Mouse (Mus musculus) CH12.LX (cell line): ENCODE data around the gene Rgs7. TPM values are rescaled to one million over a fixed set of nuclear protein-coding genes. Genes with fewer than 3 reads are reported as not detected.

Experiments used
- DNase-seq: peaks from one replicate; pipeline ENCODE4 v3.0.0-alpha.2; 2013; ENCODE audit errors: extremely low read depth
- H3K27ac ChIP-seq: 2 replicates; pipeline ENCODE4 v1.5.1; 2012; ENCODE audit warnings: low read depth, mild to moderate bottlenecking, control low read depth, moderate library complexity; ENCODE audit not compliant: insufficient read depth
- H3K27me3 ChIP-seq: replicated peaks from 2 replicates; pipeline ENCODE3; 2012; ENCODE audit warnings: inconsistent platforms
- H3K36me3 ChIP-seq, 2 experiments: replicated peaks in 1 of 2; 2 replicates each; pipeline versions ENCODE3 to v1.6.1; 2012; ENCODE audit warnings: inconsistent platforms in 1 of 2, low read length in 1 of 2, mild to moderate bottlenecking in 1 of 2, mixed read lengths in 1 of 2, moderate library complexity in 1 of 2; ENCODE audit not compliant: control insufficient read depth in 1 of 2, insufficient read depth in 1 of 2
- H3K4me1 ChIP-seq, 2 experiments: 2 replicates each; pipeline ENCODE4 v1.6.1; 2012; ENCODE audit warnings: inconsistent platforms in 1 of 2, moderate library complexity in 1 of 2; ENCODE audit not compliant: insufficient read depth in 2 of 2, control insufficient read depth in 1 of 2
- H3K4me2 ChIP-seq: 2 replicates; pipeline ENCODE4 v1.6.1; 2012; ENCODE audit warnings: low read depth, mild to moderate bottlenecking, control low read depth; ENCODE audit not compliant: poor library complexity, insufficient read depth, severe bottlenecking
- H3K4me3 ChIP-seq, 3 experiments: fragments of 150-350 bp in 1 of 3; sonication (generic) in 1 of 3; replicated peaks in 1 of 3; 2 replicates each; pipeline versions ENCODE3 to v1.5.1; 2011 to 2012; ENCODE audit warnings: low read depth in 2 of 3, low read length in 2 of 3, mild to moderate bottlenecking in 2 of 3, moderate library complexity in 2 of 3, control low read depth in 1 of 3, improper control_type of control experiment in 1 of 3, inconsistent platforms in 1 of 3, mixed read lengths in 1 of 3; ENCODE audit not compliant: poor library complexity in 1 of 3
- H3K79me2 ChIP-seq: replicated peaks from 2 replicates; pipeline ENCODE4 v1.6.1; 2012; ENCODE audit warnings: mild to moderate bottlenecking, moderate library complexity; ENCODE audit not compliant: control insufficient read depth, poor library complexity, insufficient read depth, severe bottlenecking; ENCODE audit errors: extremely low read depth
- H3K9ac ChIP-seq: 2 replicates; pipeline ENCODE4 v1.6.1; 2012; ENCODE audit warnings: low read depth, mild to moderate bottlenecking, control low read depth, moderate library complexity; ENCODE audit not compliant: insufficient read depth
- H3K9me3 ChIP-seq: replicated peaks from 2 replicates; pipeline ENCODE3; 2012; ENCODE audit warnings: low read length, inconsistent platforms, mixed read lengths
- CHD2 ChIP-seq: IDR thresholded peaks from 2 replicates; pipeline ENCODE4 v1.6.1; 2011; ENCODE audit warnings: low read length, improper control_type of control experiment
- CTCF ChIP-seq, 2 experiments: IDR thresholded peaks in 1 of 2; conservative IDR thresholded peaks in 1 of 2; 2 replicates each; pipeline ENCODE4 v1.5.1; 2011 to 2012; ENCODE audit warnings: low read depth in 2 of 2, low read length in 2 of 2, improper control_type of control experiment in 1 of 2, inconsistent platforms in 1 of 2, mild to moderate bottlenecking in 1 of 2, moderate library complexity in 1 of 2
- GABPA ChIP-seq: IDR thresholded peaks from 2 replicates; pipeline ENCODE4 v1.6.1; 2012; ENCODE audit warnings: low read depth, low read length, improper control_type of control experiment, inconsistent platforms; ENCODE audit not compliant: insufficient replicate concordance
- KAT2A ChIP-seq: IDR thresholded peaks from 2 replicates; pipeline ENCODE4 v1.6.1; 2012; ENCODE audit warnings: low read length, improper control_type of control experiment, inconsistent platforms; ENCODE audit not compliant: insufficient replicate concordance
- RAD21 ChIP-seq: IDR thresholded peaks from 2 replicates; pipeline ENCODE4 v1.6.1; 2011; ENCODE audit warnings: low read depth, mild to moderate bottlenecking, low read length, improper control_type of control experiment, moderate library complexity
- RCOR1 ChIP-seq: conservative IDR thresholded peaks from 2 replicates; pipeline ENCODE4 v1.6.1; 2012; ENCODE audit warnings: low read depth, mild to moderate bottlenecking, inconsistent platforms, low read length, improper control_type of control experiment
- TCF12 ChIP-seq: IDR thresholded peaks from 2 replicates; pipeline ENCODE4 v1.6.1; 2014; ENCODE audit warnings: low read depth, mild to moderate bottlenecking, inconsistent platforms, low read length, improper control_type of control experiment
- USF1 ChIP-seq: IDR thresholded peaks from 2 replicates; pipeline ENCODE4 v1.6.1; 2014; ENCODE audit warnings: low read depth, mild to moderate bottlenecking, inconsistent platforms, low read length, improper control_type of control experiment
- USF2 ChIP-seq: conservative IDR thresholded peaks from 2 replicates; pipeline ENCODE4 v1.6.1; 2011; ENCODE audit warnings: low read depth, low read length, improper control_type of control experiment
- ZC3H11A ChIP-seq: IDR thresholded peaks from 2 replicates; pipeline ENCODE4 v1.6.1; 2012; ENCODE audit warnings: low read depth, mild to moderate bottlenecking, inconsistent platforms, low read length, improper control_type of control experiment
- ZKSCAN1 ChIP-seq: IDR thresholded peaks from 2 replicates; pipeline ENCODE4 v1.6.1; 2012; ENCODE audit warnings: low read depth, inconsistent platforms, low read length, improper control_type of control experiment, borderline replicate concordance
- ZNF384 ChIP-seq: IDR thresholded peaks from 2 replicates; pipeline ENCODE4 v1.6.1; 2012; ENCODE audit warnings: low read depth, low read length, improper control_type of control experiment, inconsistent platforms
- dilution Hi-C: fragments of 300-500 bp; cut with MboI; formaldehyde crosslinking; loops from 2 replicates; pipeline ENCODE4 v1.14.3; 2020; ENCODE audit warnings: low sequenced_read_pairs; ENCODE audit not compliant: extremely low pct_unique_long_range_greater_than_20kb, extremely low pct_ligation_motif_present
- in situ Hi-C: fragments of 300-500 bp; cut with MboI; formaldehyde crosslinking; loops from 3 replicates; pipeline ENCODE4 v1.14.3; 2019; ENCODE audit warnings: low sequenced_read_pairs, low pct_ligation_motif_present, low pct_unique_long_range_greater_than_20kb, mixed read lengths
- polyA plus RNA-seq: library from polyadenylated mRNA; unstranded; fragments of >175 nt; gene quantifications from 2 replicates; pipeline ENCODE4 v1.2.1, GENCODE M21; 2012; ENCODE audit warnings: low read depth; ENCODE audit not compliant: insufficient read length
- total RNA-seq, 2 experiments: library from RNA; depleted of rRNA; stranded (reverse); fragments of 300-350 nt in 1 of 2; fragments of >200 nt in 1 of 2; gene quantifications; 2 replicates each; pipeline ENCODE4 v1.2.3; 2012 to 2014

Gene Rgs7
- total and polyA plus RNA-seq, 3 experiments = 0.04 to 0.30 (median 0.09) TPM

- Histone ChIP-seq H3K27me3 (no peaks in the 10 kb centered on the region), H3K4me2 (no peak overlapping the region), H3K79me2 (no peaks in the 10 kb centered on the region), H3K36me3 (no peaks in the 10 kb centered on the region), H3K9ac (no peak overlapping the region), H3K4me1 (no peaks in the 10 kb centered on the region), H3K9me3 (peaks cover 3% of the 10 kb centered on the region), H3K4me3 (no peak overlapping the region), H3K27ac (no peak overlapping the region)
- in situ Hi-C loops = no loop called here
- peak; percentile 95 for TF ChIP-seq ZNF384
- TF ChIP-seq ZKSCAN1 = no peak
- peak; percentile 51 for TF ChIP-seq RAD21
- no peak for TF ChIP-seq USF1
- TF ChIP-seq USF2 = no peak
- no peak for TF ChIP-seq KAT2A
- TF ChIP-seq CTCF (conservative IDR thresholded peaks at IDR 0.05 in 1 of 2, IDR thresholded peaks at IDR 0.05 in 1 of 2; ENCODE audit: low read depth in 2 of 2, low read length in 2 of 2) = peak in 1 of 2 experiments; percentile 51; a peak in 2 of 4 replicates
- no peak for TF ChIP-seq CHD2
- TF ChIP-seq TCF12 = no peak
- dilution Hi-C loops = no loop called here
- DNase-seq = peak; percentile 60
These were observed 451.0 kb downstream of the Rgs7 start for GRCm38 (mm10) chr1:175041167-175041817.

DNA sequence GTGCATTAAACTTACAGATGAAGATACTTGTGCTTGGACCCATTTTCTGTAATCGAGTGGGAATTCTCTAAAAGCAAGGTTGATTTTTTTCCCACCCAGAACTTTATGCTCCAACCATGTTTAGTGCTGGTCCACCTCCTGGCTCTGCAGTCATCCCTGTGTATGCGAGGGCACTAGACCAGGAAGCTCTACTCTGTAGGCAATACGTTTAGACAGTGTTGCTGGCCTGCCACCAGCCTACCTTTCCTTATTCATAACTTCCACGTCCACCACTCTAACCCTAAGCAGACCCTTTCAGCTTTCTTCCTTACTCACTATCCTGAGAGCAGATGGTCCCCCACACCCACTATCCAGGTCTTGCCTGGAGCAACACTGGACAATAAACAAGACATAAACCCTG is 452.3 kb downstream of the Rgs7 start:
- Histone ChIP-seq H3K27me3 (no peaks in the 10 kb centered on the region), H3K79me2 (no peaks in the 10 kb centered on the region)
- TF ChIP-seq RCOR1 (no peak), GABPA (no peak)
- TF ChIP-seq, all 38 proteins: peak for 0
- Histone ChIP-seq H3K9ac (no peak overlapping the region), H3K9me3 (peaks cover 3% of the 10 kb centered on the region), H3K4me1 (no peaks in the 10 kb centered on the region), H3K36me3 (no peaks in the 10 kb centered on the region), H3K27ac (no peak overlapping the region), H3K4me3 (no peak overlapping the region), H3K4me2 (no peak overlapping the region)
- in situ Hi-C loops = no loop called here
- no peak for DNase-seq
- dilution Hi-C loops = no loop called here

DNA sequence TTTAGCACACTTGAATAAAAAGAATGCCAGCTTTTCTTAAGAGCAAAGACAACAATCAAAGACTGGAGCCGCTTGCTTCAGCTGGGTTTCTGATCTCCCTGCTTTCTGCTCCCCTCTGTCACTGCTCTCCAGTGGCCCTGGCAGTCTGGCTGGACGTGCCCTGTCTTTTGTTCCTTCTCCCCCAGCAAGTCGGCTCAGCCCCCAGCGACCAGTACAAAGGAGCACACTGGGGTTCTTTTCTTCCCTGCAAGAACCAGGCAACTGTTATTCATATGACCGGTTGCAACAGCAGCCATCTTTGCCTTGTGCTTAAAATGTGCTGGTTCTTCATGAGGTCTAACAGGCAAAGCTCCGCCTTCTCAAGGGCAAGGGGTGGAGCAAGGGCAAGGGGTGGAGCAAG is 452.7 kb downstream of the Rgs7 start:
- in situ Hi-C loops = no loop called here
- Histone ChIP-seq H3K4me2 (no peak overlapping the region), H3K4me1 (no peaks in the 10 kb centered on the region), H3K4me3 (no peak overlapping the region), H3K9ac (no peak overlapping the region)
- TF ChIP-seq ZC3H11A = no peak
- TF ChIP-seq, all 38 proteins: peak for 0
- no peak for DNase-seq
- no peak overlapping the region for H3K27ac ChIP-seq
- no peaks in the 10 kb centered on the region for H3K36me3 ChIP-seq
- H3K79me2 ChIP-seq = no peaks in the 10 kb centered on the region
- H3K27me3 ChIP-seq = no peaks in the 10 kb centered on the region
- H3K9me3 ChIP-seq = peaks cover 3% of the 10 kb centered on the region
- dilution Hi-C loops = no loop called here
